Mouse (Mus musculus) left cerebral cortex, postnatal 14 days (tissue): ENCODE measurements at regions not wholly inside any gene's neighbourhood (a gene's known extent, or its start where the extent isn't known, plus 50 kb on each side); places are given as distances from the start of the nearest gene placed in this dataset.
A peak's percentile ranks its signal among the peaks of the same experiment; 100 is the strongest.

ENCODE experiments used
- DNase-seq, 2 experiments: peaks; one replicate each; pipeline ENCODE4 v3.0.0; 2021 to 2022; ENCODE audit warnings: low spot score in 2 of 2, mixed read lengths in 1 of 2
- intact Hi-C: fragments of 180-260 bp; cut with DNase I; formaldehyde crosslinking; loops from one replicate; pipeline ENCODE4 v1.15.1; 2025

DNA sequence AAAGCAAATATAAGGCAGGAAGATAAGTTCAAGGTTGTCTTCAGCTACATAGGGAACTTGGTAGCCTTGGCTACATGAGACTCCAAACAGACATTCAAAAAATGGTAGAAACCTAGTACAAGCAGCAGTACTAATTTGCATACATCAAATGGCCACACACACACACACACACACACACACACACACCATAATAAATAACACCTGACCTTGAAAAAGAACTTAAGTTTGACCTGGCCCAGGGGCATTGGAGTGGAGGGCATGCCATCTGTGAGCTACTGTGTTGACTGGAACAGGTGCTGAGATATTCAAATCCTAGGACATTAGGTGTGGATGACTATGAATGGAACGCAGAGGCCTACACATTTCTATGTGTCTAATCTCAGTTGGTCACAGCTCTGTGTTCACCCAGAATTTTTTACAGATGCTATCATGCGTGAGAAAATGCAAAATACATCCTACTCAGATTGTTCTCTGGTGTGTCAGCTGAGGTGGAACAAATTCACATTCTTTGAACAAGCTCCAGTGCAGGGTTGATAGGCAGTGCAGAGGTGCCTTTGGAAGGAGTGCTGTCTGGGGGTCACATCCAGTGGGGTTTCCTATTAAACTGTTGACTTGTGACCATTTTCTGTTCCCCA is 240.4 kb upstream of the Eef2kmt start:
- no peak for DNase-seq
- intact Hi-C loops: no loop called here

DNA sequence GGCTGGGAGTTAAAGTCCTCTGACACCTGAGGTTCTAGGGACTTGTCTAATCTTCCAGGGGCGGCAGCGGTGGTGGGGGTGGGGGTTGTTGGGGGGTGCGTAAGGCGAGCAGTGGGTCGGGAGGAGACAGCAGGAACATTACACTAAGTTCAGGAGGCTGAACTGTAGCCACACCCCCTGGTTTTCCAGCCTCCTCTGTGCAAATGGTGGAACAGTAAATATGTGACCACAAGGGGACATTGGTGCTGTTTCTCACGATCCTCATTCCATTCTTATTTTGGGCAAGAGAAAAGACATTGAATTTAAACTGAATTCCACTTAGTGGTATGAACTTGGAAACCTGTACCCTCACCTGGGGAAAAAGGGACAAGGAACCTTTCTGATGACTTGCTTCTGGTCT is 237.6 kb upstream of the Eef2kmt start:
- DNase-seq: no peak
- intact Hi-C loops: no loop called here

DNA sequence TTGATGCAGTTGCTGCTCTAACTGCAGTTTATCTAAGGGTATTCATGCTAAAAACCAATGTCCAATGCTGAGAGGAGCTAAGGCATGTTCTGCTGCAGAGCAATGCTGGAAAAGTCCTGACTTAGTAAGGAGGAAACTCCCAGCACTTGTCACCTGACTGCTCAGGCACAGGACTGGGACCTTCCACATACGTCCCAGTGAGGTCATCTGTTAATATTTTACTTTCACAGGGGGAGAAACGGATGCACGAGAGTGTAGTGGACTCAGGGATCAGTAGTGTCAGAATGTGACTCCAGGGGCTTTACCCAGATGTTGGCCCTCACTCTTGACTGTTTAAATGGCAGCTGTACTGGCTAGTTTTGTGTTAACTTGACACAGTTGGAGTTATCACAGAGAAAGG is 231.5 kb upstream of the Eef2kmt start:
- intact Hi-C loops: no loop called here
- DNase-seq: no peak

DNA sequence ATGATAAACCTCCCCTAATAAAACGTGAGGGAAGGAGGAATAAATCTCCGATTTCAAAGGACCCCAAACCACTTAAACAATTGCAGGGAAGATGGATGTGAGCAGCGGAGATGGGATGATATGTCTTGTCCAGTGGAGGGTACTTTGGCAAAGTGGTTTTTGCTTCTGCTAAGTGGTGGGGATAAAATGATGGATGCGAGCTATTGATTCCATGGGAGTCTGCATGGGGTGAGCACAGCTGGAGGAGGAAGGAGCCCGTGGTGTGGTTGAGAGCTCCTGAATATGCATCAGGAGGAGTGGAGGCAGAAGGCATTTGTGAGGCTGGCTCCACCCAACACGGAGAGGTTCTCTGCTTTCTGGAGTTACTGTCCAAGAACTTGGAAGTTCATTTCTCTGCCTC is 227.6 kb upstream of the Eef2kmt start:
- intact Hi-C loops: no loop called here
- DNase-seq: no peak

DNA sequence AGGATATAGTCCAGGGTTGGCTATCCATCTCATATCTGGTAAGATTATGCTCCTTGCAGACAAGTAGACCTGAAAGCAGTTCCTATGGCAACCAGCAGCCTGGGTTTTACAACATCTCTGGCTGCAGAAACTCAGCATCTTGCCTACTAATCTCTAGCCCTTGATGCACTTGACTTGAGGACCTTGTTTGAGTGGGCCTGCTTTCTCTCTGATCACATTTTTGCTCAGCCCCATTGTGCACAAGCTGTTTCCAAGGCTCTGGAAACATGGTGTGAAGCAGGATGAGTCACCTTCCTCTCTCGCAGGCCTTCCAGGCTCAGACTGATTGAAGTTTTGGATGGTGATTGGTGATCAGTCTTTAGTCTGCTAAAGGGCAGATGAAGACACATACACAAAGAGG is 224.4 kb upstream of the Eef2kmt start:
- DNase-seq: peak; percentile 13 to 40

DNA sequence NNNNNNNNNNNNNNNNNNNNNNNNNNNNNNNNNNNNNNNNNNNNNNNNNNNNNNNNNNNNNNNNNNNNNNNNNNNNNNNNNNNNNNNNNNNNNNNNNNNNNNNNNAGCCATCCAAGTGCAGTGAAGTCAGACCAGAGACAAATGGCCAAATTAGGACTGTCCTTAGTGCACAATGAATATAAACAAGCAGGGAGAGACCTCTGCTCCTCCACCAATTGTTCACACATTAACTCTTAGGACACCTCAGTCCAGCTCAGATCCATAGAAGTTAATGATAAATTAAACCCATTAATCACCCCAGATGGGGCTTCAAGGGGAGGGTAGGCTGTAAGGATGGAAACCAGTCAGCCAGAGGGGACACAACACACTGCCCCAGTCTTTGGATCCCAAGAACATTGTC is 223.2 kb upstream of the Eef2kmt start:
- DNase-seq: no peak
- intact Hi-C loops: no loop called here

More for the DNA sequence above, 224.4 kb upstream of the Eef2kmt start:
- intact Hi-C loops: no loop called here

DNA sequence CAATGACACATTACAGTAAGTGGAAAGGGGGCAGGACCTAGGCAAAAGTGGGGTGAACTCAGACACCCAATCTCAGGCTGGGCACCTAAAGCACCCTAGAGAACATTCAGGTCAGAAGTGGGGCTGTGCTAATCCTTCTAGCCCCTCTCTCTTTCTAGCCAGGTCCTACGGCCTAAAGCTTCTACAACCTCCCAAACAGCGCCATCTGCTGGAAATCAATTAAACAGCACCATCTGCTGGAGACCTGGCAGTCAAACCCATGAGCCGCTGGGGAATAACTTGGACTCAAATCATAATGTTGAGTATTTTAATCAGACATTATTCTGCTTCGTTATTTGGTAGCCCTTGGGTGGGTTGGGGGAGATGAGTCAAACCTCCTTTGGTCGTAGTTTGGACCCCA is 215.5 kb upstream of the Eef2kmt start:
- peak; percentile 37 to 68 for DNase-seq
- intact Hi-C loops: loop anchor here (5.0 kb wide), 3 partner anchors 411 to 546 kb away; no protein-coding TSS in a partner anchor

DNA sequence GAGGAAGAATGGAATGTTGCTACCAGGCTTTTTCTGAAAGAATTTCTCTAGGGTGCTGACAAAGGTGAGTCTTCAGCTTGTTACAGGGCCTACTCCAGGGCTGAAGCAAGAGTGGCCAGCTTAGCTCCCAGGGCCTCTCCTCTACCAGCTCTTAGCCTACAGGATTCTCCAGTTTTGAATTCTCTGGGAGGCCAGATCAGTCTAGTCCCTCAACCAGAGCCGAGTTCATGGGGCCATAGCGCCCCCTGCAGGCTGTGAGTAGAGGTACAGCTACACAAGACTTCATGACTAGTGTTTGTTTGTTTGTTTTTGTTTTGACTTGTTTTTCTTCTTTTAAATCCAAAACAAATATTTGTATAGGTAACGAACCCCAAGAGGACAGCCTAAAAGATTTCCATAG is 211.8 kb upstream of the Eef2kmt start:
- intact Hi-C loops: loop anchor here (1.0 to 5.0 kb wide), 2 partner anchors 161 to 265 kb away; partner anchors contain the start of gene Nagpa
- peak; percentile 30 to 45 for DNase-seq

DNA sequence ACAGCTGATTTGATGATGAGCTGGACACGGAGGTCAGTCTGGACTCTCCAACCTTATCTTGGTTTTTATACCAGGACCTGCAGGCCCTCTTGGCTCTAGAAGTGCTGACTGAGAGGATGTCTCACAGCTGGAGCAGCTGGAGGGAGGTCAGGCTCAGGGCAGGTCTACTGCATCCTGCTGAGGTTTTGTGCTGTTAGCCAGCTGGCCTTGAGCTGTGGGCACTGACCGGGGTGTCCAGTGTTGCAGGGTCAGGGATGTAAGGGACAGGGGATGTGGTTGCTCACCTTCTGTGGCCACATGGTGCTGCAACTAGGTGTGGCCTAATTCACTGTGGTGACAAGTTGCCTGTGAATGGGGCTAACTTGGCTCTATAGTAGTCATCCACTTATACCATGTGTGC is 211.0 kb upstream of the Eef2kmt start:
- DNase-seq: no peak
- intact Hi-C loops: loop anchor here (1.0 to 5.0 kb wide), 2 partner anchors 160 to 264 kb away; partner anchors contain the start of gene Nagpa

DNA sequence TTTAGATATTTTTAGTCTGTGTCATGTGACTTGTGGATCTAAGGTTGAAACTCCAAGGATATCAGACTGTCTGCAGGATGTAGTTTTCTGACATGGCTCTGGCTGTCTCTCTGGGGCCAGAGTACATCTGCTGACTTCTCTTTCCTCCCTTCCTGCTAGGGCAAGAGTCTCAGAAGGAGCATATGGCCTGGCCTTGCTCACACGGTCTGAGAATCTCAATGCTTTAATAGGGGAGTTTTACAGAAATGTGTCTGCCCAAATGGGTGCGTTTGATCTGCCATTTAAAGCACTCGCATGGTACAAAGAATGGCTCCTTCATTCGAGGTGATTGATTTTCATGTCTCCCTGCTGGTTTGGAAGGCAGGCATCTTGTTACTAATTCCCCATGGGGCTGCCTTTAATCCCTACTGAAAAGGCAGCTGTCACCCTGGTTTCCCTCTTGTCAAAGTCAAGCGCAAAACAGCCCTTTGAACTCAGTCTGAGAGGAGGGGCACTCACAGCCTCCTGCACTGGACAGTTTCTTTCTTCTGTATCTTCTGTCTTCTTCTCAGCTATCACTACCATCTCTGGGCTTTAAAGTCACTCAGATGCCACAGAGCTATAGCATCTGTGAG is 199.7 kb upstream of the Eef2kmt start:
- no peak for DNase-seq
- intact Hi-C loops: no loop called here

DNA sequence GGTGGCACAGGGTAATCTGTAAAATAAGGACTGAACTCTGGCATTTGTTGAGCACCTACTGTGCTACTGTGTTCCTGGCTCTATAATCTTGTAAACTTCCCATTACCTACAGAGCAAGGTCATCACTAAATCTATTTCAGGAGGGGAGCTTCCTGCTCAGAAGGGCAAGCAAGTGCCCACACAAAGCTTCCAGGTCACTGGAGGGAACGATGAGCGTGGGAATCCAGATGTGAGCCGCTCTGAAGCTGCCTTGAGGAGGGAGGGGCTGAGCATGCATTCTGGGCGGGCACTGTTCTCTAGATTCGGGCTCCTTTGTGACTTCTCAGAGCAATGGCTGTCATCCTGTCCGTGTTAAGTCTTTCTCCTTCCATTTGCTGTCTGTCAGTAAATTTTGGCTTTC is 198.5 kb upstream of the Eef2kmt start:
- intact Hi-C loops: no loop called here
- DNase-seq: no peak

DNA sequence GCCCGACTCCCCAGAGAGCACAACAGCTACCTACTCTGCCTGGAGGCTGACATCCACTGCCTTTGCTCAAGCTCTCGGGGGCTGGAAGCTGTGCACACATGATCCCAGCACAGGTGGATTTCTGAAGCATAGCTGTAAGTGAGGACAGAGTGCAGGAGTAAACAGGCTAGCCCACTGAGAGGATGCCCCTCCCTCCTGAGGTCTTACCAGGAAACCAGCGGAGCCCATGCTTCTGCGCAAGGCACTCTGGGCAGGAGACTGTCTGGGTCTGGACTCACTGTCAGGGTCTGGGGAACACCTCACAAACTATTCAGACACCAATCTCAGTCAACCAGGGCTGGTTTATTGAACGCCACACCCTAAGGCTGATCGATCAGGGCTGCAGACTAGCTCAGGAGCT is 197.2 kb upstream of the Eef2kmt start:
- intact Hi-C loops: no loop called here
- no peak for DNase-seq

DNA sequence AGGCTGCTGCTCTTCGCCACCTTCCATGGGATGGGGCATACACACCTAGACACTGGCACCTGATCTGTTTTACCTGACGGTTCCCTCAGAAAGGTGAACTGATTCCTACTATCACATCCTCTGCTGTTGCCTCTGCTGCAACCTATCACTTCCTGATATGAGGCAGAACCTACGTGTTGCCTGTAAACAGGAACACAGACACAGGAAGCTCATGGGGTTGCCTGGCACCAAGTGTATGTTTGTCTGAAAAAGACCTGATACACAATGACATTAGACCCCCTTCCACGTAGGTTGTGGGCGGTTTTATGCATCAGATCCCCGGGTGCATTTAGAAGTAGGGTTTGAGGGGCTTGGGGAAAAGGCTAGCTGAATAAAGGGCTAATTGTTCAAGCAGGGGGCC is 190.0 kb upstream of the Eef2kmt start:
- intact Hi-C loops: no loop called here
- no peak for DNase-seq

DNA sequence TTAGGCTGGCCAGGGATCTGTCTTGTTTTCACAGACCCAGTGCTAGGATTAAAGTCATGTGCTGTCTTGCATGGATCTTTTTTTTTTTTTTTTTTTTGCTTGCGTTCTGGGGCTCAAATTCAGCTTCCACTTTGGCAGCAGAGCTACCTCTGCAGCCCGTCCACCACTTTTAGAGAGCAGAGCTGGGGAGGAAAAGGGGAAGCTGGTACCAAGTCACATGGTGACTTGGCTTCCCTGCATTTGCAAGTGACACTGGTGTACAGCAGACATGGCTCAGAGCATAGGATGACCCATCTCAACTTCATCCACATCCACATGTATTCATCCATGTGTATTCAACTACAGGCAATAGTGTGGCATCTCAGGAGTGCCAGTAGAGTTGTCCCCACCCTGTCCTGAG is 189.0 kb upstream of the Eef2kmt start:
- no peak for DNase-seq
- intact Hi-C loops: no loop called here

DNA sequence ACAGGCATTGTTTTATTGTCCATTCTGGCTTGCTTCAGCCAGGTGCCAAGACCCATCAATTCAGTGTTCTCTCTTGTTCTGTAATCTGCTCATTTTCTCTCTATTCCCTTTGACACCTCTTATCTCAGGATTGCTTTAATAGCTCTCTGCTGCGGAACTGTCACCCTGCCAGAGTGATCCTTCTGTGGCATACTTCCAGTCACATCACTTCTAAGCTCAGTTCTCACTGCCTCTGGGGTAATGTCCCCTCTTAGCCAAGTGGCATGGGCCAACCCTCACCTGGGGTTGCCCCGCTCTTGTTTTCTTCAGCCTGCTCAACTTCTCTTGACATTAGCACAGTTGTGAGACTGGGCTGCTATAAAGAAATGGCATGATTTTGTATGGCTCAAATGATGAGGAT is 183.9 kb upstream of the Eef2kmt start:
- no peak for DNase-seq

DNA sequence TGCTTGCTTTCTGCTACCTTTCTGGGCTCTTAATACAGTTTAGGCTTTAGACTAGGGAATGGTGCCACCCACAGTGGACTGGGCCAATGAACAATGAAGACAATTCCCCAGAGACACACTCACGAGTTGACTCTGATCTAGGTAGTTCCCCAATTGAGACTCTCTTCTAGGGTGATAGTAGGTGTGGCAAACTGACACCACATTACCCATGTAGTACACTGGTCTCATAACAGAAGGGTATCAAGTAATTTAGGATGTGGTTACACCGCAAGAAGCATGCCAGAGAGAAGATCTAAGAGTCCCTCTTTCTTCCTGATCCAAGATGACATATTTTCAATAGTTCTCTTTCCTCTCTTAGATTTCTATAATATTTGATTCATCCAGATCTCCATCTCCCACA is 182.6 kb upstream of the Eef2kmt start:
- DNase-seq: no peak

More for the DNA sequence above, 183.9 kb upstream of the Eef2kmt start:
- intact Hi-C loops: no loop called here

DNA sequence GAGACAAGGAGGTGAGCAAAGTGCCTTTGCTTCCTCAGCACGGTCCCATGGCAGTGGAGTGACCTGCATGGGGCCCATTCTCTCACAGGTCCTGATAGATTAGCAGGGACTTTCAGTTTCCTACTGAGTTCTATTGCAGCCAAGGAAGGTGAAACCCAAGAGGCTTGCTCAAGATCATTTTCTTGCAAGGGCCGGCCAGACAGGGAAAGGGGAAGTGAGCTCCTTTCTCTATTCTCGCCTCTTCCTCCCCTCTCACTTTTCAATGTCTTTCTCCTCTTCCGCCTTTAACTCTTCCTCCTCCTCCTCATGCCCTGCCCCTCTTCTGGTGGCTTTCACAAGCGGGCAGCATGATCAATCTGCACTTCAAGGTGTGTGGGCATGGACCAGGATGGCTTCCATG is 175.9 kb upstream of the Eef2kmt start:
- intact Hi-C loops: no loop called here
- DNase-seq: no peak

More for the DNA sequence above, 182.6 kb upstream of the Eef2kmt start:
- intact Hi-C loops: no loop called here

DNA sequence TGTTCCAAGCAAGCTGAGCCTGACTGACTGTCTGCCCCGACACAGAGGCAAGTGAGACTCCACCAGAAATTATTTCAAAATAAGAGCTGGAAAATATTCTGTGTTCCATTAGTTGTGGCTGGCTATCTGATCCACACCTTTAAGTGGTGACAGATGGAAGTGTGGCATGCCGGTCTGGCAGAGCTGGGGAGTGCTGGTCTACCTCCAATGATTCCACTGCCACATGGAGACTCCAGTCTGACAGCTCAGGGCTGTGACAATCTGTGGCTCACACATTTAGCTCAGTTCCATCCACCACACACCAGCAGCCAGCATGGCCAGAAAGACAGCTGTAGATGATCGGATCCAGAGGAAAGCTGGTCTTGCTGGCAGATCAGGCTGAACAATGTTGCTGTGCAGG is 175.3 kb upstream of the Eef2kmt start:
- intact Hi-C loops: no loop called here
- peak; percentile 38 to 65 for DNase-seq

DNA sequence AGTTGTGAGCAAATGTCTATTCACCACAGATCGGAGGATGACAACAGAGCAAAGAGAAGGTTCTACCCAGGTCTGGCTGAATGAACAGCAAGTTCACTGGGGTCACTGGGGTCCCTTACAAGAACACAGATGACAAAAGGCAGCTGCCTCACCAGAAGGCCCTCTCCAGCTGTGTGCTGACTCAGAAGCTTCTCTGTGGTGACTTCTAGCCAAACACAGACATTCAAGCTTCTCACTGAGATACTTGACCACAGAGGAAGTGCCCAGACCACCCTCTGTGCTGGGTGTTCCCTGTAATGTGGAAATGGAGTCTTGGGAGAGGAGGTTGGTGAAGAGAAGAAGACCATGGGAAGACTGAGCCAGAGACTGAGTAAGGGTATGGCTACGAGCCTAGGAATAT is 173.7 kb upstream of the Eef2kmt start:
- intact Hi-C loops: no loop called here
- DNase-seq: no peak

DNA sequence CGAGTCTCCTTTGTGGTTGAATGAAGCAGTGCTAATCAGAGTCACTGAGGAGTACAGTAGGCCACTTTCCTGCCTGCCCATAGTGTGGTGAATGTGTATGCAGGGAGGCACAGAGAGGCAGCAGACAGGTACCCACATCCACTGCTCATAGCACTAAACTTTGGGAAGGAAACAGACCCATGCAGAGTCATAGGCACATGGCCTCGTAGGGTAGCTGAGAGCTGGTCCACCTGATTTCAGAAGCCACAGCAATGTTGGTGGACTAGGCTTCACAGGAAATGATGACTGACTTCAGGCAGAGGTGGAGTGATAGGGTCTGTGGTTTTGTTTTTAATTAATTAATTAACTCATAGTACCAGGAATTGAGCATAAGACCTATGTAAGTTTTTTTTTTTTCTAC is 170.1 kb upstream of the Eef2kmt start:
- DNase-seq: no peak
- intact Hi-C loops: no loop called here

DNA sequence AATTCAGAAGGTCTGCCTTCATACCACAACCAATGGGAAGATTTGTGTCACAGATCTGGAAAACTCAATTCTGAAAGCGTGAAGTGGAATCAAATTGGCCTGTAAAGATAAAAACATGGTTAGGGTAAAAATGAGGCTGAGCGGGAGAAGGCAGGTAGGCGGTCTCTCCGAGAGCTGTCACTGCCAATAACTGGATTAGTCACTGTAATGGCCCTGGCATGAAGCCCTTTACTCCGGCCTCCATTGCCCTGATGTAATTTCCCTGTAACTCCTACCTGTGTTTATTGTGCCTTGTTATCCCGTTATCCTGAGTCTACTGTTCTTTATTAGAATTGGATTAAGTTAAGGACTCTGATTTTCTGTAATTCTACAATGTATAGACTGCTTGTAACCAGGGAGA is 166.3 kb upstream of the Eef2kmt start:
- DNase-seq: no peak
- intact Hi-C loops: no loop called here
